Mouse (Mus musculus): ENCODE measurements at regions not wholly inside any gene's neighbourhood (a gene's known extent, or its start where the extent isn't known, plus 50 kb on each side); places are given as distances from the start of the nearest gene placed in this dataset.
"Not testable (repeated sequence)": the region's sequence is repeated elsewhere in the genome, so short reads cannot be mapped to it uniquely, and the experiment has no call there.

- H3K27me3 ChIP-seq; H3K4me3 ChIP-seq; H3K9me3 ChIP-seq; H3K9ac ChIP-seq (replicated peaks); H3K4me1 ChIP-seq; H3K4me2 ChIP-seq (replicated peaks); H3K27ac ChIP-seq (replicated peaks); H3K36me3 ChIP-seq; ATAC-seq (ENCODE audit: low FRiP score, low read depth): not testable (repeated sequence)
- 56% methylated on average over 3 of the region's 3 CpGs for WGBS
These were observed 828.1 kb downstream of the Gm10330 start for GRCm38 (mm10) chr12:22951956-22952355.

DNA sequence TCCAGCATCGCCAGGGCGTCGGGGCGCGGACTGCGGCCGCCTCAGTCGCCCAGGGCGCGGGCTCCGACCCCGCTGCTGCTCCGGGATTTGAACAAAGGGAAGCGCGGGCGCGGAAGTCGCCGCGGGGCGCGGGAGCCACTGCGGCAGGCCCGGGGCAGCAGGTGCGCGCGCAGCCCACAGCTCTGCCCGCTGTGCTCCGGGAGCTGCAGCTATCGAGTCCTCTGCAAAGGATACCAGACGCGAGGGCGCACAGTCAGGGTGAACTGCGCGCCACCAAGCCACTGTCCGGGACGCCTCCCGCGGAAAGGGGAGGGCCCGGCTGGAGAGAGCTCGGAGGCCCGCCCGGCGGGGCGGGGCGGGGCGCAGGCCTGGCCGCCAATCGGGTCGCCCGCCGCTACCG, 873.9 kb downstream of the Gm10330 start:
- ATAC-seq (ENCODE audit: low FRiP score, low read depth): peak; percentile 65; the same call in 1 of the 2 replicates

More for the DNA sequence above, 873.9 kb downstream of the Gm10330 start:
- Histone ChIP-seq H3K4me3 (peak overlapping the region; percentile 57), H3K9ac (replicated peaks) (0 out of 2 replicates have a peak overlapping the region, but pooled peaks have one; percentile 46), H3K4me2 (replicated peaks) (peak overlapping the region; percentile 58)
- not testable (repeated sequence) for H3K4me1 ChIP-seq; H3K27me3 ChIP-seq; H3K9me3 ChIP-seq; H3K27ac ChIP-seq (replicated peaks); H3K36me3 ChIP-seq
- under 1% methylated on average over 39 of the region's 53 CpGs for WGBS
